Mouse (Mus musculus): Measurements from ENCODE around the gene Cdkal1.

GRCm38 (mm10) chr13:29779116-29779515 is 76.4 kb downstream of the Cdkal1 start:
- TF ChIP-seq CTCF (IDR thresholded peaks at IDR 0.05; ENCODE audit: extremely low read depth, insufficient read length, insufficient replicate concordance, low read depth, low read length) (no peak), POLR2A (IDR thresholded peaks at IDR 0.05; ENCODE audit: low read depth, low read length) (no peak)

Data from small intestine, adult 2 months (tissue).